Mouse (Mus musculus): ENCODE data around the gene Herc3. TPM values are rescaled to one million over a fixed set of nuclear protein-coding genes. Genes with fewer than 3 reads are reported as not detected.
A peak's percentile ranks its signal among the peaks of the same experiment; 100 is the strongest.
"Not testable (repeated sequence)": the region's sequence is repeated elsewhere in the genome, so short reads cannot be mapped to it uniquely, and the experiment has no call there.

Gene Herc3
- total RNA-seq, 2 experiments from 2014 or later, result 170 to 279 TPM

DNA sequence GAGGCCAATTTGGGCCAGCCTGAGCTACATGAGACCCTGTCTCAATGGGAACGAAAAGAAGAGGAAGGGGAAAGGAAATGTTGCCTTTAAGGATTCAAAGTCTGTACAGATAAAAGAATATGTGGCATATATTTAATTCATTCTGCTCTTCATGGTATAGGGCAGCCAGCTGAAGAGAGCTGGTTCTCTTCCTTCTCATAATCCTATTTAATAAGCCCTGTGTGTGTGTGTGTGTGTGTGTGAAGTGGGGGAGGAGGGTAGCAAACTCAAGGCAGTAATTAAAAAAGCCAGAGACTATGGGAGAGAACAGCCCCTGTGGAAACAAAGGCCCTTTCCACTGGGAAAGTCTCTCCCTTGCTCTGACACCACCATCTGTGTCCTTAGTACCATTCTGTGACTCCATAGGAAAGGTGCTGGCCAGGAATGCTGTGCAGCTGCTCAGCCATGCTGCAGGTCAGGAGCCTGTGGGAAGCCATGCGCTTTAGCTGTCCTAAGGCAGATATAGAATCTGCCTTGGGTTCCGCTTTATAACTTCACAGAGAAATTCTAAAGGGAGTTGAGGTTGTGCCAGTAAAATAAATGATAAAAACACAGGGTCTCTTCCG, 32.5 kb downstream of the Herc3 start:
- DNase-seq (ENCODE audit: extremely low spot score in 1 of 2, low spot score in 2 of 2), result no peak
- intact Hi-C loops (cut with DNase I), result no loop called here
- no peak for TF ChIP-seq CTCF (IDR thresholded peaks at IDR 0.05)
- Histone ChIP-seq H3K4me3 (no peak overlapping the region), H3K27ac (no peak overlapping the region)

DNA sequence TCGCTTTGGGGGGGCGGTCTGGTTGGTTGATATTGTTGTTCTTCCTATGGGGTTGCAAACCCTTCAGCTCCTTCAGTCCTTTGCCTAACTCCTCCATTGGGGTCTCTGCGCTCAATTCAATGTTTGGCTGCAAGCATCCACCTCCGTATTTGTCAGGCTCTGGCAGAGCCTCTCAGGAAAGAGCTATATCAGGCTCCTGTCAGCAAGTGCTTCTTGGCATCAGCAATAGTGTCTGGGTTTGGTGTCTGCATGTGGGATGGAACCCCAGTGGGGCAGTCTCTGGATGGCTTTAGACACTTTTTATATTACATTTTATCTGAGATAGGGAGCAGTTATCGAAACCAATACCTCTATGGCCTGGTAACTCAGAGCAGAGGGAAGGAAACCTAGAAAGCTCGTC, 36.6 kb downstream of the Herc3 start:
- intact Hi-C loops (cut with DNase I); DNase-seq (ENCODE audit: extremely low spot score in 1 of 2, low spot score in 2 of 2); H3K4me3 ChIP-seq: not testable (repeated sequence)
- peak overlapping the region; percentile 58 for H3K27ac ChIP-seq

DNA sequence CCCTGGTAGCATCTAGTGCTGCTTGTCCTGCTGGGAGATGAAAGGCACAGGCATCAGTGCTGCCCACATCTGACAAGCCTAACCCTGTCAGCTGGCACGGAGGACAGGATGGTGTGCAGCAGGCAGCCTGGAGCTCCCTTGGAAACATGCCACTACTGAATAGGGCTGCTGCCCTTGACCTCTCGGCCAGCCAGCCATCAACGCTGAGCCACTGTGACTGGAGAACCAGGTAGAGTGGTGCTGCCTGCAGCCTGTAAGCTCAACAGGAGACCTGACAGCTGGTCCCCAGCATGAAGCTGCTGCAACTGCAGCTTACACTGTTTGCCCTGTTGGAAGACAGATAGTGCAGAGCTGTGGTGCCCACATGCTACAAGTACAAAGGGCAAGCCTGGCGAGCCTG, 48.3 kb downstream of the Herc3 start:
- DNase-seq (ENCODE audit: extremely low spot score in 1 of 2, low spot score in 2 of 2), result no peak
- no peak for TF ChIP-seq CTCF (IDR thresholded peaks at IDR 0.05)
- intact Hi-C loops (cut with DNase I), result no loop called here
- Histone ChIP-seq H3K4me3 (no peak overlapping the region), H3K27ac (no peak overlapping the region)

DNA sequence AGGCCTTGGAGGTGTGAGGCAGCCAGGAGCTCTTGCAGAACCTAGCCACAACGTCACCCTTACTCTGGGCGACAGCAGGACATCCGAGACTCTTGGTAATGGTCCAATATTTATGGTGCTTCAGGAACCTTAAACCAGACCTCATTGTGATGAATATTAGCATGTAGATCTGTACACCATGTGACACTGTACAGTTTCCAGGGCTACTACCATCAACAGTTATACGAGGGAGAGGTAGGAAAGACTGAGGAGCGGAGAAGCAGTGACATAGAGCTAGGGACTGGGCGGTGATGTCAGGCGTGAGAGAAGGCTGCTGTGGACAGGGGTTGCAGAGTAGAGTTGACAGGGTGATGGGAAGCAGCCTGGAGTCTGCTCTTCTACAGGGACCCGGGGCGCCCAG, 48.7 kb downstream of the Herc3 start:
- Histone ChIP-seq H3K27ac (no peak overlapping the region), H3K4me3 (no peak overlapping the region)
- intact Hi-C loops (cut with DNase I), result no loop called here
- DNase-seq (ENCODE audit: extremely low spot score in 1 of 2, low spot score in 2 of 2), result no peak
- no peak for TF ChIP-seq CTCF (IDR thresholded peaks at IDR 0.05)

DNA sequence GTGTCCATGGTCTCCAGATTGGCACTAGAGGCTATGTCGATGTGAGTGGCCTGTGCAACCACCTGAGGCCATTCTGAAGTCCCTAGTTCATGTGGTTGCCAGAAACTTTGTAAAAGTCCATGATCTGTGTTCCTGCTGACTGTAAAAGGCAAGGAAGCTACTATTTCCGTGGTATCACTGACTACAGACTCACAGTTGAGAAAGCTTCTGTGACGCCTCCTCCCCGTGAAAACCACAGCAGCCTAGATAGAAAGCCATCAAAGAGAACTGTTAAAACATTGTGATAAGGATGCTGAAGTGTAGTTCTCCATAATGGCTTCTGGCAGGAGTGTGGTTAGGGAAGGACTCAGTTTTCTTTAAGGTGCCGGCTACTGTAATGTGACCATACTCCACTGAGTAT, 49.6 kb downstream of the Herc3 start:
- intact Hi-C loops (cut with DNase I), result no loop called here
- H3K4me3 ChIP-seq, result no peak overlapping the region
- TF ChIP-seq CTCF (IDR thresholded peaks at IDR 0.05), result no peak
- no peak for DNase-seq (ENCODE audit: extremely low spot score in 1 of 2, low spot score in 2 of 2)
- no peak overlapping the region for H3K27ac ChIP-seq

DNA sequence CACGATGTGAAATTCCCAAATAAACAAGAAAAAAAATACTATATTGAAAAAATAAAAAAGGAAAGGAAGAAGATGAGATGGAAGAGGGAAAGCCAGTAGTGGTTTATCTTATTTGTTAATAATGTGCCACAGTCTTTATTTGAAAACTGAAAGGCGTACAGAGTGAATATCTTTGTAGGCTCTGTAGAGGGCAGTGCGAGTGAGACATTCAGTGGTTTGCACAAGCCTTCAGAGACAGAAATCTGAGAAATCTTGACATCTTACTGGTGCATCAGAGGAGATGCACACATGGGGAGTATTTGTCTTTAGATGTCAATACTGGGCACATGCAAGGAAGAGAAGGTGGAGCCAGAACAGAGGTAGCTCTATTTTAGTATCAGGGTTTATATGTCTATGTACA, 50.1 kb downstream of the Herc3 start:
- H3K4me3 ChIP-seq, result no peak overlapping the region
- peak; percentile 38 for TF ChIP-seq CTCF (IDR thresholded peaks at IDR 0.05)
- intact Hi-C loops (cut with DNase I), result no loop called here
- no peak for DNase-seq (ENCODE audit: extremely low spot score in 1 of 2, low spot score in 2 of 2)
- H3K27ac ChIP-seq, result no peak overlapping the region

DNA sequence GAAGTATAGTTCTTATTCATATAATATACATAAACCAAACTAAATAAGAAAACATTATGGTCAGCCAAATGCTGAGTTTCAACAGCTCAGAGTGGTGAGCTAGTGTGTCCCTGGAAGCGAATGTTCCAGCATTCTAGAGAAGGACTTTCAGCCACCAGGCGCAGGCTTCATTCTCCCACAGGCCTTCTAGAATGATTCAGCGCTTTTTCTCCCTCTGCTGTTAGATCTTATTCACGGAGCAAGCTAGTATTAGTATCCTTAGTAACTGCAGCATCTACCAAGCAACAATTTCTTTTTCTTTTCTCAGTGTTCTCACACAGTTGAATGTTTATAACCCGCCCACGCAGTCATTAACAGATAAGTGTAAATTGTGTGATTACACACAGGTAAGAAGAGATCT, 51.0 kb downstream of the Herc3 start:
- Histone ChIP-seq H3K27ac (peak overlapping the region; percentile 65), H3K4me3 (no peak overlapping the region)
- TF ChIP-seq CTCF (IDR thresholded peaks at IDR 0.05), result peak; percentile 21; the same call in 1 of the 2 replicates
- DNase-seq (ENCODE audit: extremely low spot score in 1 of 2, low spot score in 2 of 2), result no peak
- intact Hi-C loops (cut with DNase I), result no loop called here

DNA sequence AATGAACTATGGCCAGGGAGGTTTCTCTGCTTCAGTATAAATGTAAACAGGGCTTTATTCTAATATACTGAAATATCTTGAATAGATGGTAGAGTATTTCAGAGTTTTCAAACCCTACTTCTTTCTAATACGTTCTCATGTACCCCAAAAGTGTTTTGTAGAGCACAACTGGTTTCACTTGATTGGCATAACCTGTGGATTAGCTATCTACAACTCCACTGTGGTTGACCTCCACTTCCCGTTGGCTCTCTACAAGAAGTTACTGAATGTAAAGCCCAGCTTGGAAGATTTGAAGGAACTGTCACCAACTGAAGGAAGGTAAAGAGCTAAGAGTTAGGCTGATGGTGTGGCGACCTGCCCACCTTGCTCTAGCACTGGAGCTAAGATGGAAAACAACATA, 58.7 kb downstream of the Herc3 start:
- intact Hi-C loops (cut with DNase I), result no loop called here
- no peak for DNase-seq (ENCODE audit: extremely low spot score in 1 of 2, low spot score in 2 of 2)
- Histone ChIP-seq H3K4me3 (no peak overlapping the region), H3K27ac (no peak overlapping the region)
- TF ChIP-seq CTCF (IDR thresholded peaks at IDR 0.05), result no peak

DNA sequence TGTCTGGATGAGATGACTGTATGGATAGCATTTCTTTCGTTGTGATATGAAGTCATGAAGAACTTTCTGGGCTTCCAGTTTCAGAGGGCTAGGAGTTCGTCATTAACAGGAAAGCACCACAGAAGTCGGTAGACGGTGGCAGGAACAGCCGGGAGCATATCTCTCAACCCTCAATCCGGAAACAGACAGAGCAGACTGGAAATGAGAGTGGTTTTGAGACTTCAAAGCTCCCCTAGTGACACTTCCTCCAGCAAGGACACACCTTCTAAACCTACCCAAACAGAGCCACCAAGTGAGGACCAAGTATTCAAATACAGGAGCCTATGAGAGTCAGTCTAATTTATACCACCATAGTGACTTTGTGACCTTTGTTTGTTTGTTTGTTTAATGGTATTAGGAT, 62.0 kb downstream of the Herc3 start:
- no peak for DNase-seq (ENCODE audit: extremely low spot score in 1 of 2, low spot score in 2 of 2)
- no peak for TF ChIP-seq CTCF (IDR thresholded peaks at IDR 0.05)
- Histone ChIP-seq H3K27ac (no peak overlapping the region), H3K4me3 (no peak overlapping the region)
- intact Hi-C loops (cut with DNase I), result no loop called here

DNA sequence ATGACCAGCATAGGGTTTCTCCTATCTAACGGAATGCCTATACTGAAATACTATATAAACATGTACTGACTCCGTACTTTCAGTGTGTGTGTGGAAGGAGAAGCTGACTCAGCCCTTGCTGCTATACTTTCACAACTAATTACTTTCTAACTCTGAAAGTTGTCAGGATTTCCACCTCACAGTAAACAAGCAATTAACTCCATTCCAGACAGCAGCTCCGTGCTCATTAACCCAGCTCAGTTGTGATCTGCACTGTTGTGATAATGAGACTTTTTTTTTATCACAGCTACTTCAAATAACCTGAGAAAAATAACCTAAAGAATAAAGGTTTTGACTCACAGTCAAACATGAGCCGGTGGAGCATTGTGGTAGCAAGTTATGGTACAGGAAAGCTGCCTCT, 63.7 kb downstream of the Herc3 start:
- TF ChIP-seq CTCF (IDR thresholded peaks at IDR 0.05), result no peak
- intact Hi-C loops (cut with DNase I), result no loop called here
- Histone ChIP-seq H3K27ac (no peak overlapping the region), H3K4me3 (no peak overlapping the region)
- no peak for DNase-seq (ENCODE audit: extremely low spot score in 1 of 2, low spot score in 2 of 2)

DNA sequence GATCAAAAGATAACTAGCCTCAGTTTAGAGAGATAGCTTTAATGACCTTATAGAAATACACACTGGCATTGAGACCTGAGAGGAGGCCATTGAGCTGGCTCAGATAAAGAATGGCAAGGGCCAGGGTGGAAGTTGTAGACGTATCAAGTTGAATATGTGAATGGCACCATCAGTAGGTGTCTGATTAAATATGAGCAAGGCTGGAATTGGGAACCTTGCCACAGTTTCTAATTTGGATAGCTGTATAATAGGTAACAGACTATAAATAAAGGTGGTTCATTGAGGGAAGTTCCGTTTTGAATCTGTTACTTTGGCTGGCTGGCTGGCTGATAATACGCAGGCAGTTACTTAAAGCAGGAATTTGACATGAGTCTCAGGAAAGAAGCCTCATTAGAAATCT, 65.4 kb downstream of the Herc3 start:
- intact Hi-C loops (cut with DNase I), result no loop called here
- TF ChIP-seq CTCF (IDR thresholded peaks at IDR 0.05), result no peak
- Histone ChIP-seq H3K4me3 (no peak overlapping the region), H3K27ac (no peak overlapping the region)
- no peak for DNase-seq (ENCODE audit: extremely low spot score in 1 of 2, low spot score in 2 of 2)

DNA sequence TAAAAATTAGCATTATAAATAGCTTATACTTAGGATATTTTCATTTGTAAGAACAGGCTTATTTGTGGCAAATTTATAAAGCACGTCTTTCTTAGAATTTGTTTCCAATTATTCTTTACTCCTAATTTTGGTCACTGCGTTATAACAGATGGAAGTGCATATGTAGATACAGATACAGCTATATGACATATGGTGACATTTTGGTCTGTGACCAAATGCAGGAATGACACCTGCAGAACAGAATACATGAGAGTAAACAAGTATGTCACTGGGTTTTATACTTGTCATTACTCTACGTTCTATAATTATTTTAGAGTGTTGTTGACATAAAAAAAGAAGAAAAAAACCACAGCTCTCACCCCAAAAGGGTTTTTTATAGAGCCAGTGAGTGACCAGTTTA, 67.8 kb downstream of the Herc3 start:
- TF ChIP-seq CTCF (IDR thresholded peaks at IDR 0.05), result no peak
- no peak for DNase-seq (ENCODE audit: extremely low spot score in 1 of 2, low spot score in 2 of 2)
- intact Hi-C loops (cut with DNase I), result no loop called here
- Histone ChIP-seq H3K27ac (no peak overlapping the region), H3K4me3 (no peak overlapping the region)

DNA sequence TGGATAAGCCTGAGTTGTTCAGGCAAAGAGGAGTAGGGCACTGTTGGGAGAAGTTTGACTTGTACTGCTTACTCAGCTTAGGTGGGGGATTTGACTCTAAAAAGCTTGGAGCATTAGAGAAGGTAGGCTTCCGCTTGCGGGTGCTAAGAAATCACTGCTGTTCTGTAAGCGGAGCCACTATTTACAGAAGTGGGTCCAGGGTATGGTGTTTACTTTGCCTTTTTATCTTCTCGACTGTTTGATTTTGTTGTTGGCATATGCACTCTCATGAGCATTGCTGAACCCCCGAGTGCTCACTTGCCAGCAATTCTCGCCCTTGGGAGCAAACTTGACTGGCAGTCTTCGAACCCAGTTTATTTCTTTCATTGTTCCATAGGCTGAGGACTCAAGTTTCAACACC, 69.3 kb downstream of the Herc3 start:
- TF ChIP-seq CTCF (IDR thresholded peaks at IDR 0.05), result no peak
- no peak overlapping the region for H3K27ac ChIP-seq
- DNase-seq (ENCODE audit: extremely low spot score in 1 of 2, low spot score in 2 of 2), result no peak
- intact Hi-C loops (cut with DNase I), result no loop called here
- no peak overlapping the region for H3K4me3 ChIP-seq
